Mouse (Mus musculus) brain, embryonic 14.5 days (tissue): Measurements from ENCODE around the gene Limch1.

Experiments
- CTCF ChIP-seq: fragments of 200-500 bp; IDR thresholded peaks from 2 replicates; pipeline ENCODE4 v1.5.1; 2012; ENCODE audit warnings: inconsistent platforms, mild to moderate bottlenecking, moderate library complexity, borderline replicate concordance; ENCODE audit not compliant: insufficient read depth, insufficient read length; ENCODE audit errors: extremely low read depth
- POLR2A ChIP-seq: fragments of 200-500 bp; IDR thresholded peaks from 2 replicates; pipeline ENCODE4 v1.6.1; 2012; ENCODE audit warnings: mild to moderate bottlenecking, inconsistent platforms, borderline replicate concordance; ENCODE audit not compliant: poor library complexity, insufficient read depth, insufficient read length, severe bottlenecking; ENCODE audit errors: extremely low read depth

DNA sequence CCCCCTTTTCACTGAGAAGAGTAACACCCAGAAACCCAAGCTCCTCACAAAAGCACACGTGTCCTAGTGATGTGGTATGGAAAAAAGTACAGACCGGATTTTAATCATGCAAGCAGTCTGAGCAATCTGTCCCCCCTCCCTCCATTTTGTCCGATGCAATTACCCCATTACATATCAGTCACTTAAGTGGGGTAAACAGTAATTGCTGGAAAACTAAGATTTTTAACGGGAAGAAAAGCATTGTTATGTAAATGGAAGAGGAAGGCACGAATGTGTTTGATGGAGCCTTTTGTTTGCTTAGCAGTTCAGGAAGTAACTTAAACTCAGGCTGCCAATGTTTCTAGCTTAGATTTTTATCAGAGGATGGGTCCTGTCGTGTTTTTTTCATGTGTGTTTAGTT lies 70.2 kb downstream of the Limch1 start:
- no peak for TF ChIP-seq POLR2A
- TF ChIP-seq CTCF: no peak
